Mouse (Mus musculus): ENCODE data around the gene Cd300e.
"Not testable (repeated sequence)": the region's sequence is repeated elsewhere in the genome, so short reads cannot be mapped to it uniquely, and the experiment has no call there.

The Cd300e gene

DNA sequence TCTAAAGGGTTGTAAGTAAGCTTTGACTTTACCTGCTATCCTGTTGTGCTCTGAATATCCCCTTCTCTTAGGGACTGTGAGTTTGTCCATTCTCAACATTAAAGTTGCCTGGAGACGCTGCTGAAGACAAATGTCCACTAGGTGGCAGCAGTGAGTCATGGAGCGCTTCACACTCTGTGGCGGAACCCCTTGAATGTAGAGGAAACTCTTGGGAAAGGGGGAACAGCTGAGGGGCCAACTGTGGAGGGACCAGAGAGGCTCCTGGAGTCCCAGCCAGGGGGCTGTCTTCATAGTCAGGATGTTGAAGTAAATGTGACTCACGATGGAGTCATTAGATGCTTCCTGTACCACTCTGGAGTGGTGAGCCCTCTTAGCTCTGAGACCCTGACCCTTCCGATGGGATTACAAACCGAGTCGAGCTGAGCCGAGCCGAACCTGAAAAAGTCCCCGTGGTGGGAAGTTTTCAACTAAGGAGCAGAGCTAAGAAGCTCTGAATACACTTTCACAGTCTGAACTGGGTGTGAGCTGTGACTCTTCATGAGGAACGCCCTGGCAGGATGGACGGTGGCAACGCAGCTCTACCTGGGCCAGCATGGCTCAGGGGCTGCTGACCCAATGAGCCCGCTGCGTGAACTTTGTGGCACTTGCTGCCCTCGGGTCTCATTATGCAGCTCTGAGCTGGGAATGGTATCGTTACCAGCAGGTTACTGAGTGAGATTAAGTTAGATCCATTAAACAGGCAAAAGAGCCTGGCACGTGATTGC is 21.6 kb upstream of the Cd300e start:
- in situ Hi-C loops (cut with MboI, MseI) = loop anchor here (5.0 kb wide), 1 partner anchor 69 kb away; no protein-coding TSS in a partner anchor

DNA sequence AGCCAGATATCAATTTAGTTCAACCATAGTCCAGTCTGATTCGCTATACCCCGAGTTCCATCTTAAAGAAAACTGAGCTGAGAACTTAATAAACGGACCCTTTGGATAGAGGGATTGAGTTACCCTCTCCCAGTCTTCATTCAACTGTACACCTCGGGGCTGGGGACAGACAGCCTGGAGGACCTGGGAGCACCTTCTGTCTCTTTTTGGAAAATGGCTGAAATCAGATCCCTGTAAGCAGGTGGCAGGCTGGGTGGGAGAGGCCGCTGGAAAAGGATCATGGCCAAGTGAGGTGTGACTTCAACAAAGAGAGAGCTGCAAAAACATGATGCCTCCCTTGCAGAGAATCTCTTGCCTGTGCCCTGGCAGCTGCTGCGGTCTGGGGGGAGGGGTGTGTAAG is 20.2 kb upstream of the Cd300e start:
- in situ Hi-C loops (cut with MboI, MseI) = loop anchor here (5.0 kb wide), 1 partner anchor 70 kb away; no protein-coding TSS in a partner anchor

DNA sequence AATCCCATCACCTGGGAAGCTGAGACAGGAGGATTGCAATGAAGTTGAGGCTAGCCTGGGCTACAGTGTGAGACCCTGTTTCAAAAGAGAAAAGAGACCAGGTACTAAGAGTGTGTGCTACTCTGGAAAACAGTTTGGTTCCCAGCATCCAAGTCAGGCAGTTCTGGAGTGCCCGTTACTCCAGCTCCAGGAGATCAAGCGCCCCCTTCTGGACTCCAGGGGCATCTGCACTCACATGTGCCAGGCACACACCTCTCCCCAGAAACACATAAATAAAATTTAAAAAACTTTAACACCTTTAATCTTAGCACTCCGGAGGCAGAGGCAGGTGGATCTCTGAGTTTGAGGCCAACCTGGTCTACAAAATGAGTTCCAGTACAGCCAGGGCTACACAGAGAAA is 19.4 kb upstream of the Cd300e start:
- in situ Hi-C loops (cut with MboI, MseI) = loop anchor here (5.0 kb wide), 1 partner anchor 71 kb away; no protein-coding TSS in a partner anchor

DNA sequence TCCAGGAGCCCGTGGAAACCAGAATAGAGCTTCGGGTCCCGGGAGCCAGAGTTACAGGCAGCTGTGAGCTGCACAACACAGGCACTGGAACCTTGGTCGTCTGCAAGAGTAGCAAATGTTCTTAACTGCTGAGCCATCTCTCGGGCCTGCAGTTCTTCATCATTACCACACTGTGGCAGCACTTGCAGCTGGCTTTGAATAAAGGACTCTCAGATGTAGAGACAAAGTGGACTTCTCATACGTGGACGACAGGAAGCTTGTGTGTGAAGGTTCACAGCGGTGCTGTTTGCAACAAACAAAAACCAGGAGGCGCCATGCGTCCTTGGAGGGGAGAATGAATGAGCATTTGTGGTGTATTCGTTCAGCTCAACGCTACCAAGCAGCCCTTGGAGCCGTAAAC is 18.9 kb upstream of the Cd300e start:
- in situ Hi-C loops (cut with MboI, MseI) = loop anchor here (5.0 kb wide), 1 partner anchor 71 kb away; no protein-coding TSS in a partner anchor

DNA sequence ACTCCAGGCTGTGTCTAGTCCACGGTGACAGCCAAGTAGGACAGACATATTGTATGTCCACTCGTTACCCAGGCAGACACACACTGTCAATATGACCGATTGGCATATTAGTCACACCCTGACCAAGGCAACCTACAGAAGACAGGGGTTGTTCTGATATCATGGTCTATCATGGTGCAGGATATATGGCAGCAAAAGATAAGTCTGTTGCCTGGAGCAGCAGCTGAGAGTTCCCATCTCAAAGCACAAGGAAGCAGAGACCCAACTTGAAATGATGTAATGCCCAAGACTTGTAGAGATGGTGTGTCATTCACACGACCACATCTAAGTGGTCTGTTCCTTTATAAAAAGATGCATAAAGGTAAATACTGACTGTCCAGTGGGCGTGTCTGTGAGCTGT is 16.7 kb upstream of the Cd300e start:
- in situ Hi-C loops (cut with MboI, MseI) = no loop called here

DNA sequence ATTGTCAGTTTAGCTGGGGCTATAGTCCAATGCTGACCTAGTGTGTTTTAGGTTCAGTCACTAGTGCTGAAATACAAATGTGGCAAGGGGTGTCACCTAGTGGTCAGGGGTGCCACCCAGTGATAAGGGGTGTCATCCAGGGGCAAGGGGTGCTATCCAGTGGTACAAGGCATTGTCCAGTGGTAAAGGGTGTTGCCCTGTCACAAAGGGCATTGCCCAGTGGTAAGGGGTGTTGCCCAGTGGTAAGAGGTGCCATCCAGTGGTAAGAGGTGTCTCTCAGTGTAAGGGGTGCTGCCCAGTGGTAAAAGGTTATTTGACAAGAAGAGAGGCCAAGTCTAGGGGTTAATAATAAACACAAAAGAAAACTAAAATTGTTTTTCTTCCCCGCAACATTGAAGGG is 15.5 kb upstream of the Cd300e start:
- in situ Hi-C loops (cut with MboI, MseI) = no loop called here

DNA sequence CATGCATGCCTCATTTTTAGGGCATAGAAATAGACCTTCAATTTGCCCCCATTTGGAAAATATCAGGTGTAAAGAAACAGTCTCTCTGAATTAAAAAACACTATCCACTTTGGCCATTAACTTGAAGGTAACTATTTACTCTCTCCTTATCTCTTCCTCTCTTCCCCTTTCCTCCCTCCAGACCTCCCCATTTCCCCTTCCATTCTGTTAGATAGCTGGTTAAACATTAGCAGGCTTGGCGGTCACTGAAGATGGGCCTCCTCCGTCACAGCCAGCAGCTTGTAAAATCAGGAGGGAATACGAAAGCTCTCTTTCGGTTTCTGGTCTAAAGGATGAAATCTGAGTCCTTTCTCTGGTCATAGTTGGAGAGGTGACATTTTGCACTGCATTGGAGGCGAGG is 13.9 kb upstream of the Cd300e start:
- in situ Hi-C loops (cut with MboI, MseI) = no loop called here

DNA sequence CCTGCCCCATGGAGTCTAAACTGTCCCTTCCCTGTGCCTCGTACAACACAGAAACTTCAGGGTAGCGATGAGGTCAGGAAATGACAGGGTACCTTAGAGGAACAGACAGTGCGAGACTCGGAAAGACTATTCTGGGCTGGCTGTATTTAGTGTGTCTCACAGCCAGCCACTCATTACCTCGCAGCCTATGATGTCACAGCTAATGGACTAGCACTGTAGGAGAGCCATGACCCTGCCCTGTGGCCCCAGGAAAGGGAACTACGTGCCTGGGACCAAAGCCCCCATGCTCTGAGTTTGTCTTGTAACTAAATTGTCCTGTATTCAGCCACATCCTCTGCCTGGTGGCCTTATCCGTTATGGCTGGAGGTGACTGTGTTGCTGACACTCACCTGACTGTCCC is 13.4 kb upstream of the Cd300e start:
- in situ Hi-C loops (cut with MboI, MseI) = no loop called here

DNA sequence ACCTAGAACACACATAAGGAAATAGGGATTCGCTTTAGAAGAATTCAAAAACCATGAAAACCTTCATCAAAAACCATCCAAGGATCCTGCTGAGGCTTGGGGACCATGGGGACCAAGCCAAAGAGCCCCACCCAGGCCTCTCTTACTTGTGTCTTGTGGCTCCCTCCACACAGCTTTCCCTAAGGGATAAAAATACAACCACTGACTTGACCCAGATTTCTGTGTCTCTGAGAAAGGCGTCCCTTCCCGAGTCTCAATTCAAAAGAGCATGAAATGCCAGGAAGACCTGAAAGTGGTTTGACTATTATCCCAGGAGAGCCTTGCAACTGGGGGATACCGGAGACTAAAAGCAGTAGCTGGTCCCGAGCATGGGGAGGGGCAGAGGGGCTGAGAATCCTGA is 11.0 kb upstream of the Cd300e start:
- in situ Hi-C loops (cut with MboI, MseI) = no loop called here

DNA sequence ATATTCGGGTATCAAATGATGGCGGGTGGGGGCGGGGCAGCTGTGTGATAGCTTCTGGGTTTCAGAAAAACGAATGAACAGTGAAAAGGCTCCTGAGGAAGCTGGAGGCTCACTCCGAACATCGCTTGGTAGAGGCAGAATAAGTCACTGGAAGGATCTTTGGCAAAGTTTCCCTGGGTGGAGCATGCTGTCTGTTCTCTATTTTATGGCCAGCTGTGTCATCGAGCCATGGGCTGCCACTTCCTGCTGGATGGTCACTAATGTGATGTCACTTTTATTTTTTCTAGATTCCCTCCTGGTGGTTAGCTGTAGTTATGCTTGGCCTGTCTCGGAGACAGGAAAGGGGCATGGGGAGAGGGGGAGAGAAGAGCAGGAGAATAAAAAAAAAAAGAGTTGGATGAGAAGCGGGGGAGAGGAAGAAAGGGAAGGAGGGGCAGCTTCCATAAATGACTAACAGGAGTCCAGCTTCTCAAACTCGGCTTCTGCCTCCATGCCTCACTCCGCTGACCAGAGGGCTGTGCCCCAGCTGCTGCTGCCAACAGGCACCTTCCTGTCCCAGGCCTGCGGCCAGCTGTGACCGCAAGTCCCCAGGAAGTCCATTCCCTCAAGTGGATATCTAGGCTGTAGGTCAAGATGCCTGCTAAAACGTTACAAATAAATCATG is 9.8 kb upstream of the Cd300e start:
- in situ Hi-C loops (cut with MboI, MseI) = no loop called here

DNA sequence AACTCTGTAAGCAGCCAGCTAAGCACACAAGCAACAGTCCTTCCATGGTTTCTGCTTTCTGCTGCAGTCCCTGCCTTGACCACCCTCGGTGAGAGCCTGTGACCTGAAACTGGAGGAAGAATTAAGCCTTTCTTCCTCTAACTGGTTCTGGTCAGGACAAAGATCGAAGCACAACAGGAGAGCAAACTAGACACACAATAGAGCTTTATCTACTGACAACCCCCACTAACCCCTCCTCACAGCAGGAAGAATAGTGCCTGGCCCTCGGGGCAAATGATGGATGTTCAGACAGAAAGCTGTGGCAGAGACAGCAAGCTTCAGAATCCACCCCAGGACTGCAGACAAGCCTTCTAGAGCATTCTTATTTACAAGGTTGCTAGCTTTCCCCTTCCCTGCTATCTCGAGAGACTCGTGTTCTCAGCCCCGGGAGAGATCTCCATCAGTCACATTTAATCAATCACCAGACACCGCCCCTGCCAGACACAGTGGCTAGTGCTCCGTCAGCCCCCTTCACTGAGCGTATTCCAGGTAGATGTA is 9.1 kb upstream of the Cd300e start:
- in situ Hi-C loops (cut with MboI, MseI) = no loop called here

DNA sequence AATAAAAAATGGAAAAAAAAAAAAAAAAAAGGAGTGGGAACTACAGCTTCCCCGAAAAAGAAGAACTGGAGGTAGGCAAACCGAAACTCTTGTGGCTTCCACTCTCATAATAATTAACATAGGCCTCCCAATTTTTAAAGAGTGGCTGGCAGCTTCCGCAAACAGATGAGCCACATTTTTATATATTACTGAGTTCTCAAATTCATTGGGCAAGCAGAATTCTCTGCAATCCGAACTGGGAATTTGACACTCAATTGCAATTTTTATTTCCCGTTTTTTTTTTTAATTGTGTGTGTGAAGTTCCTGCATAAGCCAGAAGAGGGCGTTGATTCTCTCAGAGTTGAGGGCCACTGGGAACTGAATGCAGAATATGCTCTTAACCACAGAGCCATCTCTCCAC is 4.8 kb upstream of the Cd300e start:
- in situ Hi-C loops (cut with MboI, MseI) = no loop called here

DNA sequence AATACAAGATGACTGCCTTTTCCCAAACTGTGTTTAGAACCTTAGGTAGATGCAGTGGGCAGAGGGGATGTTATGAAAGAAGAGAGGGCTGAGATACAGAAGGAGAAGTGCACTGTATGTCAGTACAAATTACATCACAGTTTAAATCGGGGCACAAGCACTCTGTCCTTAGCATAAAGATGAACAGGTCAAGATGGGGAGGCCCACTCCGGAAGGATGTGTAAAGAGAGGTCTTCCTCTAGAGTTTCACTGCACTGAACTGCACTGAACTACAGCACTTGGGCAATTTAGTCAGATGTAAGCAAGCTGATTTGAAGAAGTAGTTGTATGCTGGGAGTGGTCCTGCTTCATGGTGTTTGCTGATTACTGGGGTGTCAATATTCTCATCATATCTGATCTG is 2.2 kb downstream of the Cd300e start:
- in situ Hi-C loops (cut with MboI, MseI) = loop anchor here (5.0 kb wide), 1 partner anchor 37 kb away; no protein-coding TSS in a partner anchor

DNA sequence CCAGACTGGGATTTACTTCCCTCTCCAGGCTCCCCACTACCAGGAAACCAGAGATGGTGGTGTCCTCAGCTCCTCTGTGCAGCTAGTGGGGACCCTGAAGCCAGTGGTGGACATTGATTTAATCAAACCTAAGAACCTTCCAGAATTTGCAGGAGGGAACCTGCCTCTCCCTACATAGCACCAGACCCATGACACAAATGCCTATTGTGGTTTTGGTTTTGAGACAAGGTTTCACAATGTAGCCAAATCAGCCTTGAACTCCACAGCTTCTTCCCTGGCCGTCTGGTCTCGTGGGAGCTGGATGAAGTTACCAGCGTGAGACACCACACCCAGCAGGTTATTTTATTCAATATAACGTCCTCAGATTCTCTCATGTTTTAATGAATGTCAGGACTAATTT is 3.3 kb downstream of the Cd300e start:
- in situ Hi-C loops (cut with MboI, MseI) = loop anchor here (5.0 kb wide), 1 partner anchor 36 kb away; no protein-coding TSS in a partner anchor

DNA sequence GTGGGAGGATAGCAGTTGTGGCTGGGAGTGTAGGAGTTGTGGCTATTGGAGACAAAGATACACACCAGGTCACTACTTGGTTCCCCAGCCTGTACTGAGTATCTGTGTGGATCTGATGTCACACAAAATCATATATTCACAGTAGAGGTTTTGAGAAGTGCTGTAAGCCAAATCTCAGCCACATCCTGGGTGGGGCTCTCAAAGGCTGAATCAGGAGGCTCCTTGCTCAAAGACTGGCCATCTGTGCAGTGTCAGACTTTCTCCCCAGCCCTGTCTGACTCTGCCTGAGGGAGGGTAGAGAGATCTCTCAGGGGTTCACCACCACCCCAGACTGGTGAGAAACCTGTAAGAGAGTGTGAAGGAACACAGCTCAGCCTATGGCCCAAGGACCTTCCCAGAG is 7.4 kb downstream of the Cd300e start:
- in situ Hi-C loops (cut with MboI, MseI) = no loop called here

DNA sequence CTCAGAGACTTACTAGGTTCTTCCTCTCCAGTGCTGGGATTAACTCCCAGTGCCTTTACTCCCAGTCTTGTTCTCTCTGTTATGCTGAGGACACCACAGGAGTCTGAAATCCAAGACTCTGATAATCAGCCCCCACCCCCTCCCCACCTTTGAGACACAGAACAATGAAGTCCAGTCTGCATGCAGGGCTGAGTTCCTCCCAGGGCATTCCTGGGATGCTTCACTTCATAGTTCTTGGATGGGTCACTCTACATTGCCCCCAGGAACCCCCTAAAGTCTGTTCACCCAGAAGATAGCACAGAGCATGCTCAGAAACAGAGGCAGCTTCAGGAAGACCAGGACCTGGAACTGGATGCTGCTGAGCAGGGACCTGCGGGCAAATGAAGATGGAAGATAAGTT is 9.0 kb downstream of the Cd300e start:
- in situ Hi-C loops (cut with MboI, MseI) = no loop called here

DNA sequence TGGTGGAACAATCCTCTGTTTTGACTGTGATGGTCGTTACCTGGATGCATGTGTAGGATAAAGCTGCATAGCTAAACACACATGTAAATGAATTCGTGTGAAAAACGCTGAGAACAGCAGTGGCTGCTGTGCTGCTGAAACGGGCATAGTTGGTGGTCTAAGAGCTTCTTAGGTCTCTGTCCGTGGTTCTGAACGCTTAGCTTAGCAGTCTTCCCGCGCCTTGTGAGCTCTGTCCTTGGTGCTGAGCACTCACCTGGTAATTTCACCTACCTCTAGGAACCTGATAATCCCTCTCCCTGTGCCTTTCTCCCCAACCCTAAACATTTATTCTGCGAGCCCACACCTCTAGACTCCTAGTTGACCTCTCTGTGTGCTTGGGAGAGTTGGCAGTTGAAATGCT is 9.8 kb downstream of the Cd300e start:
- in situ Hi-C loops (cut with MboI, MseI) = no loop called here

DNA sequence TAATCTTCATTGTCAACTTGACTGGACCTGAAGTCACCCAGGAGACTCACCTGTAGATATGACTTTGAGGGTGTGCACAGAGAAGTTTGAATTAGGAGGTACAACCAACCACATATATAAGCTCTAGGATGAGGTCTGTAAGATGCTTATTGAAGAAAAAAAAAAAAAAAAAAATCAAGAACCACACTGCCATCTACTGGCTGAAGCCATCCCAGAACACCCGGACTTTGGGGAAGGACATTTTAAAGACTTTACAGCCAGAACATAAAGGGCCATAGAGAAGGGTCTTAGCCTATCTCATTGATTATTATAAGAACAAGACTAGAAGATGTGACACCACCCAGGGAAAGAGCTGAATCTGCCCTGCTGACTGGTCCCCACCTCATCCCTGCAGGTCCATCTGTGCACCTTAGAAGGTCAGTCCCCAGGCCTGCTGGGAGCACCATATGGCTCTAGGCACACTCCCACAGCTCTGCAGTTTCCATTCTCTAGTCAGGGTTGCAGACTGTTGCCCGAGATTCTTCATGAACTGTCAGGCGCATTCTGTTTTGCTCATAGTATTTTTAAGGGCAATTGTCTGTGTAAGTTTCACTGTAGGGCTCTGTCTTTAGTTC is 12.6 kb downstream of the Cd300e start:
- in situ Hi-C loops (cut with MboI, MseI) = no loop called here

DNA sequence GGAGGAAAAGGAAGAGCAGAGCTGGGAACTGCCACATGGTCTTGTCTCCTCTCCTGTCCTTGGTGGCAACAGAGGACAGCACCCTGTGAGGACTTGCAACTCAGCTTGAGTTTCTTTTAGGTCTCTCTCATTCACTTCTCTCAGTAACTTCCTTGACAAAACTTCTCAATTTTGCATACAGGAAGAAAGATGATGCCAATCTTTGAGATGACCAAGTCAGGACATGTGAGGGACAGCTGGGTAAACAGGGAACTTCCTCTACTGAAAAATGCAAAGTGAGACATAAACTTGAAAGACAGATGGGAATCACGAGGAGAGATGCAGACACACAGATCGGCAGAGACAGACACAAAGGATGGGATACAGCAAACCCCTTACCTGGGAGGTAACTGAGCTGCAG is 13.7 kb downstream of the Cd300e start, which contains the start of gene Cd300ld3:
TSS of gene Cd300ld3 (minus strand) at position 151 of the 400 bp plus-strand sequence.
- in situ Hi-C loops (cut with MboI, MseI) = no loop called here

DNA sequence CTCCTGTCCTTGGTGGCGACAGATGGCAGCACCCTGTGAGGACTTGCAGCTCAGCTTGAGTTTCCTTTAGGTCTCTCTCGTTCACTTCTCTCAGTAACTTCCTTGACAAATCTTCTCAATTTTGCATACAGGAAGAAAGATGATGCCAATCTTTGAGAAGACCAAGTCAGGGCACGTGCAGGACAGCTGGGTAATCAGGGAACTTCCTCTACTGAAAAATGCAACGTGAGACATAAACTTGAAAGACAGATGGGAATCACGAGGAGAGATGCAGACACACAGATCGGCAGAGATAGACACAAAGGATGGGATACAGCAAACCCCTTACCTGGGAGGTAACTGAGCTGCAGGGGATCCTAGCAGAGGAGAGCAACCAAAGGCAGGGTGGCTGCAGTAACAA is 24.3 kb downstream of the Cd300e start, which contains the start of gene Cd300ld5:
TSS of gene Cd300ld5 (minus strand) at position 101 of the 400 bp plus-strand sequence.
- in situ Hi-C loops (cut with MboI, MseI) = loop anchor here (5.0 kb wide), 1 partner anchor 35 kb away; the partner anchor contains the start of gene Cd300c2

DNA sequence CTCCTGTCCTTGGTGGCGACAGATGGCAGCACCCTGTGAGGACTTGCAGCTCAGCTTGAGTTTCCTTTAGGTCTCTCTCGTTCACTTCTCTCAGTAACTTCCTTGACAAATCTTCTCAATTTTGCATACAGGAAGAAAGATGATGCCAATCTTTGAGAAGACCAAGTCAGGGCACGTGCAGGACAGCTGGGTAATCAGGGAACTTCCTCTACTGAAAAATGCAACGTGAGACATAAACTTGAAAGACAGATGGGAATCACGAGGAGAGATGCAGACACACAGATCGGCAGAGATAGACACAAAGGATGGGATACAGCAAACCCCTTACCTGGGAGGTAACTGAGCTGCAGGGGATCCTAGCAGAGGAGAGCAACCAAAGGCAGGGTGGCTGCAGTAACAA is 35.1 kb downstream of the Cd300e start, which contains the start of gene Cd300ld4:
TSS of gene Cd300ld4 (minus strand) at position 101 of the 400 bp plus-strand sequence.
- in situ Hi-C loops (cut with MboI, MseI) = not testable (repeated sequence)

DNA sequence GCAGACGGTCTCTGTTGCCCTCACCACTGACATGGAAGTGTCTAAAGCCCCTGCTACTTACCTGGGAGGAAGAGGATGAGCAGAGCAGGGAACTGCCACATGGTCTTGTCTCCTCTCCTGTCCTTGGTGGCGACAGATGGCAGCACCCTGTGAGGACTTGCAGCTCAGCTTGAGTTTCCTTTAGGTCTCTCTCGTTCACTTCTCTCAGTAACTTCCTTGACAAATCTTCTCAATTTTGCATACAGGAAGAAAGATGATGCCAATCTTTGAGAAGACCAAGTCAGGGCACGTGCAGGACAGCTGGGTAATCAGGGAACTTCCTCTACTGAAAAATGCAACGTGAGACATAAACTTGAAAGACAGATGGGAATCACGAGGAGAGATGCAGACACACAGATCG is 45.9 kb downstream of the Cd300e start, which contains the start of gene Cd300ld2:
TSS of gene Cd300ld2 (minus strand) at position 101 of the 400 bp plus-strand sequence.
- in situ Hi-C loops (cut with MboI, MseI) = not testable (repeated sequence)
